Mouse (Mus musculus) MEL (cell line): ENCODE measurements around the gene Pnpo. TPM values are rescaled to one million over a fixed set of nuclear protein-coding genes. Genes with fewer than 3 reads are reported as not detected.

Experiments
- DNase-seq: peaks from one replicate; pipeline ENCODE4 v3.0.0; 2011; ENCODE audit warnings: low read depth, low spot score
- H3K27ac ChIP-seq: 2 replicates; pipeline ENCODE4 v1.5.1; 2012; ENCODE audit warnings: low read depth, mild to moderate bottlenecking, control low read depth, low read length, moderate library complexity; ENCODE audit not compliant: control insufficient read depth
- H3K27me3 ChIP-seq, 2 experiments: fragments of 150-350 bp in 1 of 2; sonication (generic) in 1 of 2; 2 replicates each; pipeline ENCODE4 v1.6.1; 2012; ENCODE audit warnings: low read length in 2 of 2, mild to moderate bottlenecking in 2 of 2, improper control_type of control experiment in 1 of 2, moderate library complexity in 1 of 2; ENCODE audit not compliant: insufficient read depth in 2 of 2, control insufficient read depth in 1 of 2
- H3K36me3 ChIP-seq, 2 experiments: 2 replicates each; pipeline ENCODE4 v1.6.1; 2012 to 2014; ENCODE audit warnings: low read length in 2 of 2, improper control_type of control experiment in 1 of 2, inconsistent platforms in 1 of 2, mild to moderate bottlenecking in 1 of 2; ENCODE audit not compliant: insufficient read depth in 2 of 2, control insufficient read depth in 1 of 2
- H3K4me1 ChIP-seq, 2 experiments: fragments of 150-350 bp in 1 of 2; sonication (generic) in 1 of 2; 2 replicates each; pipeline ENCODE4 v1.6.1; 2012; ENCODE audit warnings: low read length in 2 of 2, improper control_type of control experiment in 1 of 2, mild to moderate bottlenecking in 1 of 2; ENCODE audit not compliant: insufficient read depth in 2 of 2, control insufficient read depth in 1 of 2
- H3K4me3 ChIP-seq, 2 experiments: fragments of 150-350 bp in 1 of 2; sonication (generic) in 1 of 2; 2 replicates each; pipeline ENCODE4 v1.5.1; 2012; ENCODE audit warnings: low read depth in 2 of 2, low read length in 2 of 2, mild to moderate bottlenecking in 2 of 2, moderate library complexity in 2 of 2, control low read depth in 1 of 2, improper control_type of control experiment in 1 of 2; ENCODE audit not compliant: control insufficient read depth in 1 of 2, insufficient read depth in 1 of 2
- H3K79me2 ChIP-seq: 2 replicates; pipeline ENCODE4 v1.6.1; 2012; ENCODE audit warnings: mild to moderate bottlenecking, low read length, moderate library complexity; ENCODE audit not compliant: control insufficient read depth, poor library complexity, insufficient read depth
- H3K9ac ChIP-seq: 2 replicates; pipeline ENCODE4 v1.6.1; 2012; ENCODE audit warnings: low read depth, mild to moderate bottlenecking, control low read depth, low read length, moderate library complexity; ENCODE audit not compliant: control insufficient read depth, poor library complexity, severe bottlenecking
- H3K9me3 ChIP-seq: fragments of 150-350 bp; sonication (generic); replicated peaks from 2 replicates; pipeline ENCODE4 v1.6.1; 2012; ENCODE audit warnings: mild to moderate bottlenecking, low read length, improper control_type of control experiment, moderate library complexity; ENCODE audit not compliant: insufficient read depth
- CHD2 ChIP-seq: IDR thresholded peaks from 2 replicates; pipeline ENCODE4 v1.6.1; 2011; ENCODE audit warnings: low read length, improper control_type of control experiment
- ETS1 ChIP-seq: IDR thresholded peaks from 2 replicates; pipeline ENCODE4 v1.6.1; 2012; ENCODE audit warnings: low read depth, mild to moderate bottlenecking, inconsistent platforms, low read length, improper control_type of control experiment, moderate library complexity
- GABPA ChIP-seq: IDR thresholded peaks from 2 replicates; pipeline ENCODE4 v1.6.1; 2012; ENCODE audit warnings: low read depth, mild to moderate bottlenecking, inconsistent platforms, low read length, improper control_type of control experiment, moderate library complexity
- MAX ChIP-seq: IDR thresholded peaks from 2 replicates; pipeline ENCODE4 v1.6.1; 2011; ENCODE audit warnings: low read length, improper control_type of control experiment
- MAZ ChIP-seq: IDR thresholded peaks from 2 replicates; pipeline ENCODE4 v1.6.1; 2012; ENCODE audit warnings: low read depth, mild to moderate bottlenecking, inconsistent platforms, low read length, improper control_type of control experiment
- MYB ChIP-seq: IDR thresholded peaks from 2 replicates; pipeline ENCODE4 v1.6.1; 2011; ENCODE audit warnings: mild to moderate bottlenecking, low read depth, low read length, improper control_type of control experiment
- MYC ChIP-seq: IDR thresholded peaks from 2 replicates; pipeline ENCODE4 v1.6.1; 2011; ENCODE audit warnings: low read depth, mild to moderate bottlenecking, low read length, improper control_type of control experiment, moderate library complexity
- NELFE ChIP-seq: IDR thresholded peaks from 2 replicates; pipeline ENCODE4 v1.6.1; 2011; ENCODE audit warnings: low read depth, low read length, improper control_type of control experiment
- NRF1 ChIP-seq: IDR thresholded peaks from 2 replicates; pipeline ENCODE4 v1.6.1; 2014; ENCODE audit warnings: low read depth, mild to moderate bottlenecking, inconsistent platforms, low read length, improper control_type of control experiment, moderate library complexity; ENCODE audit not compliant: poor library complexity, insufficient read depth, severe bottlenecking
- POLR2A ChIP-seq, 2 experiments: IDR thresholded peaks; 2 replicates each; pipeline ENCODE4 v1.6.1; 2011 to 2012; ENCODE audit warnings: low read length in 2 of 2, mild to moderate bottlenecking in 2 of 2, control low read depth in 1 of 2, improper control_type of control experiment in 1 of 2, low read depth in 1 of 2, moderate library complexity in 1 of 2; ENCODE audit not compliant: control insufficient read depth in 1 of 2, insufficient read depth in 1 of 2, poor library complexity in 1 of 2
- SMC3 ChIP-seq: IDR thresholded peaks from 2 replicates; pipeline ENCODE4 v1.6.1; 2011; ENCODE audit warnings: low read depth, low read length, improper control_type of control experiment
- TAL1 ChIP-seq: IDR thresholded peaks from 2 replicates; pipeline ENCODE4 v1.6.1; 2012; ENCODE audit warnings: mild to moderate bottlenecking, inconsistent platforms, low read length, moderate library complexity, mixed read lengths
- USF1 ChIP-seq: IDR thresholded peaks from 2 replicates; pipeline ENCODE4 v1.6.1; 2014; ENCODE audit warnings: low read depth, mild to moderate bottlenecking, inconsistent platforms, low read length, improper control_type of control experiment, moderate library complexity
- USF2 ChIP-seq, 2 experiments: IDR thresholded peaks; 2 replicates each; pipeline ENCODE4 v1.6.1; 2011 to 2012; ENCODE audit warnings: improper control_type of control experiment in 2 of 2, low read length in 2 of 2, borderline replicate concordance in 1 of 2, inconsistent platforms in 1 of 2, low read depth in 1 of 2, mild to moderate bottlenecking in 1 of 2; ENCODE audit not compliant: insufficient read depth in 1 of 2
- ZC3H11A ChIP-seq: IDR thresholded peaks from 2 replicates; pipeline ENCODE4 v1.6.1; 2012; ENCODE audit warnings: low read depth, mild to moderate bottlenecking, inconsistent platforms, low read length, improper control_type of control experiment
- ZNF384 ChIP-seq: IDR thresholded peaks from 2 replicates; pipeline ENCODE4 v1.6.1; 2012; ENCODE audit warnings: low read depth, mild to moderate bottlenecking, inconsistent platforms, low read length, improper control_type of control experiment
- polyA plus RNA-seq, 2 experiments: library from polyadenylated mRNA; stranded (reverse) in 1 of 2; unstranded in 1 of 2; fragments of >175 nt in 1 of 2; fragments of >200 nt in 1 of 2; gene quantifications; 2 replicates each; pipeline versions ENCODE4 v1.2.1 to v1.2.4; 2012; ENCODE audit warnings: low replicate concordance in 2 of 2, low read depth in 1 of 2; ENCODE audit not compliant: insufficient read length in 2 of 2, insufficient read depth in 1 of 2, missing spikeins in 1 of 2
- total RNA-seq: library from RNA; depleted of rRNA; stranded (reverse); fragments of 300-350 nt; gene quantifications from 2 replicates; pipeline ENCODE4 v1.2.3, GENCODE M21; 2012

The Pnpo gene
- total and polyA plus RNA-seq, 3 experiments = 38.8 to 55.7 TPM; not detected in 1

DNA sequence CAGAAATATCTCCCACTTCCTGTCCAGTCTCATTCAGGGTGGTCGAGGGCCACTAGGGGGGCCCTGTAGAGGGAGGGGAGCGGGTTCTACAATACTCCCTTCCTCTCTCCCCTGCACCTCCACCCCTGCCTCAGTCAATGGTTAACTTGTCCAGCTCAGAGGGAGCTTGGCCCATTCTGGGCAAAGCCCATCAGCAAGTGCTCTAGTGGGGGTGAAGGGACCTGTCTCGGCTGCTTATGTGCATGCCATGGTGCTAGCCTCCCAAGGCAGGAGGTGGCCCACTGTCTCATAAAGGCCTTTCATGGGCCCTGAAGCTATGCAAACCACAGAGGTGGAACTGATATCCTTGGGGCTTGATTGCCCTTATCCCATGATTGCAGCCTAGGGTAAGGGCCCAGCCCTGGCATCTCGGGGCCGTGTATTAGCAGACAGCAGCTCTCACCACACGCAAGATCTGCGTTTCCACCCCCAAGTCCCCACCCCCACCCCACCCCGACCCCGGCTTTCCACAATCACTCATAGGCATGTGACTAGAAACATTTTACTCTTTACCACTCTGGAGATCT, 13.9 kb downstream of the Pnpo start (continued):
- TF ChIP-seq TAL1 = peak; percentile 13; the same call in 1 of the 2 replicates

GRCm38 (mm10) chr11:96929096-96929765, 14.6 kb downstream of the Pnpo start:
- Histone ChIP-seq H3K36me3 (peaks cover 0 to 18% of the 10 kb centered on the region in 2 experiments; a peak in 2 of 4 replicates), H3K9me3 (no peaks in the 10 kb centered on the region), H3K79me2 (no peaks in the 10 kb centered on the region), H3K27ac (no peak overlapping the region), H3K9ac (no peak overlapping the region), H3K4me1 (peaks cover 9 to 29% of the 10 kb centered on the region in 2 experiments), H3K4me3 (no peak overlapping the region), H3K27me3 (no peaks in the 10 kb centered on the region)
- DNase-seq = no peak
- TF ChIP-seq NELFE (no peak), USF1 (no peak), MYC (no peak), MAZ (no peak), NRF1 (no peak), ZC3H11A (no peak), MYB (no peak), USF2 (IDR thresholded peaks at IDR 0.05; ENCODE audit: borderline replicate concordance in 1 of 2, insufficient read depth in 1 of 2, low read depth in 1 of 2, low read length in 2 of 2) (no peak)

GRCm38 (mm10) chr11:96928691-96929090, 15.1 kb downstream of the Pnpo start:
- Histone ChIP-seq H3K9ac (no peak overlapping the region), H3K4me1 (peaks cover 9 to 31% of the 10 kb centered on the region in 2 experiments), H3K27ac (no peak overlapping the region), H3K79me2 (no peaks in the 10 kb centered on the region), H3K4me3 (no peak overlapping the region), H3K9me3 (no peaks in the 10 kb centered on the region), H3K27me3 (no peaks in the 10 kb centered on the region), H3K36me3 (peaks cover 0 to 18% of the 10 kb centered on the region in 2 experiments; a peak in 2 of 4 replicates)
- no peak for DNase-seq
- TF ChIP-seq MAX (no peak), POLR2A (IDR thresholded peaks at IDR 0.05; ENCODE audit: control insufficient read depth in 1 of 2, insufficient read depth in 1 of 2, low read depth in 1 of 2, low read length in 2 of 2, poor library complexity in 1 of 2) (no peak), ETS1 (no peak), GABPA (no peak), ZNF384 (no peak), CHD2 (no peak), SMC3 (no peak)
